Mouse (Mus musculus): Measurements from ENCODE around the gene Brca2. TPM values are rescaled to one million over a fixed set of nuclear protein-coding genes. Genes with fewer than 3 reads are reported as not detected.

Gene Brca2
- total RNA-seq, 2 experiments from 2014 or later: 7.6 to 11.6 TPM

DNA sequence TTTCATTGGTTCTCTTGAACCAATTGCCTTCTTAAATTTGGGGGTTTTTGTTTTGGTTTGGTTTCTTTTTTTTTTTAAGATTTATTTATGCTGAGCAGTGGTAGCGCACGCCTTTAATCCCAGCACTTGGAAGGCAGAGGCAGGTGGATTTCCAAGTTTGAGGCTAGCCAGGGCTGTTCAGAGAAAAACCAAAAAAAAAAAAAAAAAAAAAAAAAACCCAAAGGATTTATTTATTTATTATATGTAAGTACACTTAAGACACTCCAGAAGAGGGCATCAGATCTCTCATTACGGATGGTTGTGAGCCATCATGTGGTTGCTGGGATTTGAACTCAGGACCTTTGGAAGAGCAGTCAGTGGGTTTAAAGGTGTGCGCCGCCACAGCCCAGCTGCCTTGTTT is 38.4 kb downstream of the Brca2 start:
- intact Hi-C loops (cut with DNase I): no loop called here
- no peak for DNase-seq (ENCODE audit: low spot score in 2 of 2)

GRCm38 (mm10) chr5:150561376-150561775 is 38.9 kb downstream of the Brca2 start:
- no peak for DNase-seq (ENCODE audit: low spot score in 2 of 2)
- intact Hi-C loops (cut with DNase I): no loop called here

DNA sequence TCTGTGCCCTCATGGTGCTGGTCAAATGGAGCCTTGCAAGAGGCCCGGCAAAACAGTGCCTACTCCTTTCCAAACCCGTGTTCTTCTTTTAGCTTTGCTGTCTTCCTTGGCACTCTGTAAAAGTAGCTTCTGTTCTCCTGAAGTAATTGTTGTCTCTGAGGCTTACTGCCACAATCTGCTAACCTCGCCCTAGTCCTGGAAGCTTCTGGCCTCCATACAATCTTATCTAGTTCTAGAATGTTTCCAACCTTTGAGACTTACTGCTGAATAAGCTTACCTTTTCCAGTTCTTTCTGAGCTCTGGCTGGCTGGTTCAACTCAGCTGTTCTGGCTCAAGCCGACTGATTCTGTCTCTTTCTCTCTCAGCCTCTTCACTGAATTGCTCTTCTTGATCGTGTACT is 39.4 kb downstream of the Brca2 start:
- intact Hi-C loops (cut with DNase I): no loop called here
- no peak for DNase-seq (ENCODE audit: low spot score in 2 of 2)

DNA sequence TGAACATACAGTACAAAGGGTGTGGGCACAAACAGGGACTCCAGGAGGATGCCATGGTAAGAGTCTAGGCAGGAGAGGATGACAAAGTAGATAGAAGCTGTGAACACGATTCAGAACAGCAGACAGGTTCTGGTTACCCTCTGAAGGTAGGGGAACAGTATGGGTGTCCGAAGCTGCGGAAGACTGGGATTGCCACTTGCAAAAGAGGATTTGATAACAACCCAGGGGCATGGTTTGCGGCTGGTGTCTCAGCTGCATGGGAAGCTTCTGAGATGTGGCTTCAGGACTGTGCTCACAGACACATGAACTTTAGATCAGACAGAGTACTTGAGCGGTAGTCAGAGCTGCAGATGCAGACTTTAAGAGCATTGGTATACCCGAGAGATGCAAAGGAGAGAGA is 42.0 kb downstream of the Brca2 start:
- intact Hi-C loops (cut with DNase I): no loop called here
- DNase-seq (ENCODE audit: low spot score in 2 of 2): no peak

GRCm38 (mm10) chr5:150566226-150566625 is 43.8 kb downstream of the Brca2 start:
- peak; percentile 40 to 54 for DNase-seq (ENCODE audit: low spot score in 2 of 2)
- intact Hi-C loops (cut with DNase I): no loop called here

DNA sequence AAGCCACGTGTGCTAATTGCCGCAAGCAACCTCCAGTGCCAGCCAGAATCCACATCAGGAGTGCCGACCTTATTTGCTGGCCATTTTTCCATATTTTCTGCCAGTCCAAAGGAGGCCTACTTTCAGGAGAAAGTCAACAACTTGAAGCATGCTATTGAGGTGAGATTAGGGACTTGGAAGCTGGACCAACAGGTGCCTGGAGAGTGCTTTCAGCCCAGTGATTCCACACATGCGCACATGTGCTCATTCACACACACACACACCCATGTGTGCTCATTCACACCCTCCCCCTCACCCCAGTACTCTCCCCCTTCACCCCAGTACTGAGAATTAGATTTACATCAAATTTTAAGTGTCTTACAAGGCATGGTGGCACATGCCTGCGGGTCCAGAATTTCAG is 44.5 kb downstream of the Brca2 start:
- intact Hi-C loops (cut with DNase I): no loop called here
- no peak for DNase-seq (ENCODE audit: low spot score in 2 of 2)

GRCm38 (mm10) chr5:150570496-150571219 is 48.2 kb downstream of the Brca2 start:
- DNase-seq (ENCODE audit: low spot score in 2 of 2): no peak
- intact Hi-C loops (cut with DNase I): no loop called here

GRCm38 (mm10) chr5:150574403-150574802 is 52.0 kb downstream of the Brca2 start:
- intact Hi-C loops (cut with DNase I): no loop called here
- DNase-seq (ENCODE audit: low spot score in 2 of 2): no peak

- intact Hi-C loops (cut with DNase I): no loop called here
- DNase-seq (ENCODE audit: low spot score in 2 of 2): no peak
These were observed 52.5 kb downstream of the Brca2 start for GRCm38 (mm10) chr5:150574885-150575284.

GRCm38 (mm10) chr5:150576832-150577231 is 54.4 kb downstream of the Brca2 start:
- DNase-seq (ENCODE audit: low spot score in 2 of 2): no peak
- intact Hi-C loops (cut with DNase I): no loop called here

GRCm38 (mm10) chr5:150578613-150579171 is 56.3 kb downstream of the Brca2 start:
- no peak for DNase-seq (ENCODE audit: low spot score in 2 of 2)
- intact Hi-C loops (cut with DNase I): no loop called here

- no peak for DNase-seq (ENCODE audit: low spot score in 2 of 2)
- intact Hi-C loops (cut with DNase I): no loop called here
These were observed 58.8 kb downstream of the Brca2 start for GRCm38 (mm10) chr5:150581180-150581579.

DNA sequence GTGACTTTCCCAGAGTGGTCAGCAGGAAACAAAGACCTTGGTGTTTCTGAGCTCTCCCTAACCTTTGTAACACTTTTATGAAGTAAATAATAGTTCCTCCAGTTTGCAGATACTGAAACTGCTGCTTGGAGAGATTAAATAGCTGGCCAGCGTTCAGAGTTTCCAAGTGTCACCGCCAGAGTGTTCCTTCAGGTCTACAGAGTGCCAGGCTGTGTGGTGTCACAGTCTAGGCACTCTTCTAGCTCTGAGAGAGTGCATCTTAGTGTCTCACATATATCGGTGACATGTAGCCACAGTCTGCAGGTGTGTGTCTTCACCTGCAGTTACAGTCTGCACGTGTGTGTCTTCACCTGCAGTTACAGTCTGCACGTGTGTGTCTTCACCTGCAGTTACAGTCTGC is 60.8 kb downstream of the Brca2 start:
- no peak for DNase-seq (ENCODE audit: low spot score in 2 of 2)
- intact Hi-C loops (cut with DNase I): no loop called here

GRCm38 (mm10) chr5:150583622-150584336 is 61.3 kb downstream of the Brca2 start:
- DNase-seq (ENCODE audit: low spot score in 2 of 2): no peak
- intact Hi-C loops (cut with DNase I): no loop called here

GRCm38 (mm10) chr5:150584337-150584729 is 61.9 kb downstream of the Brca2 start:
- intact Hi-C loops (cut with DNase I): no loop called here
- DNase-seq (ENCODE audit: low spot score in 2 of 2): no peak

DNA sequence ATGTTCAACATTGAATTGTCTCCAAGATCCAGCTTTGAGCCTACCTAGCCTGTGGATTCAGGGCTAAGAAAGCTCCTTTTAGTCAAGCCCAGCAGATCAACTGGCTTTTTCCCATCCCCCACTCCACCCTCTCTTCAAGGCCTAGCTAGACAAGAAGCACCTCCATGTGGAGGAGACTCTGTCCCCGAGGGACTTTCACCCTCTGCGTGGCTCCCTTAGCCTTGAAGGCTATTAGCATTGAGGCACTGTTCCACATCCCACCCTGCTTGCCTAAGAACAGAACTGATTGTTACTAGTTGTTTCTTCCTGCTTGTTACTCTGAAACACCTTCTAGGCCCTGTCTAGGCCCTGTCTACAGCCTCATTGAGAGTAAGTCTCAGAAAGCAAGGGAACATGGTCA is 67.5 kb downstream of the Brca2 start:
- no peak for DNase-seq (ENCODE audit: low spot score in 2 of 2)
- intact Hi-C loops (cut with DNase I): loop anchor here (10.0 kb wide), 1 partner anchor 65 kb away; the partner anchor contains the start of gene Brca2

GRCm38 (mm10) chr5:150592186-150592903 is 69.9 kb downstream of the Brca2 start:
- DNase-seq (ENCODE audit: low spot score in 2 of 2): no peak
- intact Hi-C loops (cut with DNase I): loop anchor here (10.0 kb wide), 1 partner anchor 68 kb away; the partner anchor contains the start of gene Brca2

GRCm38 (mm10) chr5:150592904-150593755 is 70.7 kb downstream of the Brca2 start:
- peak; percentile 43 to 65 for DNase-seq (ENCODE audit: low spot score in 2 of 2)
- intact Hi-C loops (cut with DNase I): loop anchor here (10.0 kb wide), 1 partner anchor 68 kb away; the partner anchor contains the start of gene Brca2
